Mouse (Mus musculus): ENCODE measurements at regions not wholly inside any gene's neighbourhood (a gene's known extent, or its start where the extent isn't known, plus 50 kb on each side); places are given as distances from the start of the nearest gene placed in this dataset.

DNA sequence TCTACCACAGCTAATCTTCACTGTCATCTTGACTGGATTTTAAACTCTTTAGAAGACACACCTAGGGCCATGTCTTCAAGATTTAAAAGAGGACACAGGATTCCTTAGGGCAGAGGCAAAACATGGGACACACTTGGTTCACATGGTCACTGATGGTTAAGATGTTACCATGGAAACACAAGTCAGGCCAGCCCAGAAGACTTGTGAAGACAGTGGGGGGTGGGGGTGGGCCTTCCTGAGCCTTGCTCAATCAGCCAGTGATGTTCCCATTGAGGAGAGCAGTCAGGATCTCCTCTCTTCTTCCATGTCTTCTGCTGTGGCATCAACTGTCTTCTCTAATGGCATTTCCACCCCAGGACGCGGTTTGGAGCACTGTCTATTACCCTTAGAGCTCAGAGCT, 60.5 kb upstream of the Shb start:
- Histone ChIP-seq H3K4me3 (ENCODE audit: low read length) (no peak overlapping the region), H3K27me3 (ENCODE audit: insufficient read depth, low read length) (peaks cover 5% of the 10 kb centered on the region; the same call in 1 of the 2 replicates), H3K9me3 (ENCODE audit: low read length) (no peaks in the 10 kb centered on the region), H3K27ac (no peak overlapping the region), H3K4me1 (ENCODE audit: insufficient read depth, low read length) (0 out of 2 replicates have a peak, but pooled peaks cover 9% of the 10 kb centered on the region), H3K36me3 (ENCODE audit: insufficient read depth, low read length) (no peaks in the 10 kb centered on the region), H3K4me2 (ENCODE audit: low read depth, low read length) (no peak overlapping the region), H3K9ac (replicated peaks; ENCODE audit: low read length) (no peak overlapping the region)
- no peak for TF ChIP-seq CTCF (IDR thresholded peaks at IDR 0.05; ENCODE audit: low read depth)
- ATAC-seq = no peak
- no peak for DNase-seq (ENCODE audit: low spot score)
- WGBS = 50% methylated on average over 2 of the region's 2 CpGs

DNA sequence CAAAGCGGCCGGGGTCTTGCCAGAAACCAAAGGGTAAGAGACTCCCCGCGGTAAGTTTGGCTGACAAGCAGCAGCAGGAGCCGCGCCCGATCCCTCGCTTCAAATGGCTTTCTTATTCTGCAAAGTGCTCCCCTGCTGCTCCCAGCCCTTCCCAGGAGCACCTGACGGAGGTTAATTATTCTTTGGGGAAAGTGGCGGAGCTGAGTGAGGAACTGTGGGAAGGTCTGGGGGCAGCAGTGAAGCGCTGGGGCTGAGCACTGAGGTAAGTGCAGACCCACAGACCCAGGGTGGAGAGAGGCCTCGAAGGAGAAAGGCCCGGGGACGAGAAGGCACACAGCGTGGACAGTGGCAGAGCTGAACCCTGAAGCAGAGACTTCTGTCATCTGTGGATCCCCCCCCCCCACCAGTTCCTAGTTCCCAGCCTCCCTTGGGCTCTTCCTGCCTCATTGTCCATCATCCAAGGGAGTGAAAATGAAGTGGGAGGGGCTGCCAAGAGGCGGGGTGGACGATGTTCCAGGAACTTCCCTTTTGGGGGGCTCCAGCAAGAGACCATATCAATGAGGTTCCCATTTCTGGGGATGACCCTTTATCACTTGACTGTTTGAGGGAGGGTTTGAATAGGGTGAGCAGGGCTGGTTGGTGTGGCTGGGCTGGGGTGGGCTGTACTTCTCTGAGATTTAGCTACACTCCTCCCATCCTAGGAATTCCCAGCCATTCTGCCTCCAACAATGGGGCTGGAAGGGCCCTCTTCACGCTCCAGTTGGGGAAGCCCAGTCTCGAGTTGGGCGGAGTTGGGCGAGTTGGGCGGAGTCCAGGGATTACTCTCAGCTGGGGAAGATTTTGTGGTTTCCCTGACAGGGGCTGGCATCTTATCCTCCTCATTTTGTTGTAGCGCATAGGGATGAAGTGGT, 59.4 kb upstream of the Shb start:
- Histone ChIP-seq H3K4me1 (ENCODE audit: insufficient read depth, low read length) (0 out of 2 replicates have a peak, but pooled peaks cover 9% of the 10 kb centered on the region), H3K4me3 (ENCODE audit: low read length) (peak overlapping the region; percentile 14; the same call in 1 of the 2 replicates), H3K27ac (no peak overlapping the region), H3K4me2 (ENCODE audit: low read depth, low read length) (peak overlapping the region; percentile 52), H3K9me3 (ENCODE audit: low read length) (no peaks in the 10 kb centered on the region), H3K36me3 (ENCODE audit: insufficient read depth, low read length) (no peaks in the 10 kb centered on the region), H3K27me3 (ENCODE audit: insufficient read depth, low read length) (peaks cover 5% of the 10 kb centered on the region; the same call in 1 of the 2 replicates), H3K9ac (replicated peaks; ENCODE audit: low read length) (no peak overlapping the region; the same call in 1 of the 2 replicates)
- ATAC-seq = peak; percentile 32; the same call in 1 of the 2 replicates
- peak; percentile 36 for DNase-seq (ENCODE audit: low spot score)
- TF ChIP-seq CTCF (IDR thresholded peaks at IDR 0.05; ENCODE audit: low read depth) = no peak
- 8% methylated on average over 23 of the region's 23 CpGs for WGBS

- Histone ChIP-seq H3K9me3 (ENCODE audit: low read length) (no peaks in the 10 kb centered on the region), H3K4me3 (ENCODE audit: low read length) (no peak overlapping the region), H3K4me2 (ENCODE audit: low read depth, low read length) (peak overlapping the region; percentile 52), H3K9ac (replicated peaks; ENCODE audit: low read length) (no peak overlapping the region), H3K36me3 (ENCODE audit: insufficient read depth, low read length) (no peaks in the 10 kb centered on the region), H3K27me3 (ENCODE audit: insufficient read depth, low read length) (peaks cover 5% of the 10 kb centered on the region; the same call in 1 of the 2 replicates), H3K27ac (no peak overlapping the region), H3K4me1 (ENCODE audit: insufficient read depth, low read length) (0 out of 2 replicates have a peak, but pooled peaks cover 9% of the 10 kb centered on the region)
- no peak for TF ChIP-seq CTCF (IDR thresholded peaks at IDR 0.05; ENCODE audit: low read depth)
- ATAC-seq (no peak), DNase-seq (ENCODE audit: low spot score) (no peak)
- 13% methylated on average over 2 of the region's 2 CpGs for WGBS
Observed at GRCm38 (mm10) chr4:45590836-45591235, 58.6 kb upstream of the Shb start.

DNA sequence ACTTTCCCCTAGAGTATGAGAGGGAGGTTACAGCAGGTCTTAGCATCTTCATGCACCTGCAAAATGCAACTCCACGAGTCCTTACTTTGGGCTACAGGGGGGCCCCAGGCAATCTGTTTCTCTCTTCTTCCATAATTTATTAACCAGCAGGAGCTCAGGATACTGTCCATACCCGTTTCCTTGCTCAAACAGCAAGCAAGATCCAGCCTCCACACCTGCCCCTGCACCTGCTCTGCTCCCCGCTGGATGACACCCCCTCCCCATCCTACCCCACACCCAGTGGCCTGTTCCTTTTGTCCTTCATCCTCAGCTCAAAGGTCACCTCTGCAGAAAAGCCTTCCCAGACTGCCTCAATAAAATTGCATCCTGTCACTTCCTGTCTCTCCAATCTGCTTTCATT, 56.1 kb upstream of the Shb start:
- no peak for TF ChIP-seq CTCF (IDR thresholded peaks at IDR 0.05; ENCODE audit: low read depth)
- Histone ChIP-seq H3K4me3 (ENCODE audit: low read length) (no peak overlapping the region), H3K4me1 (ENCODE audit: insufficient read depth, low read length) (0 out of 2 replicates have a peak, but pooled peaks cover 9% of the 10 kb centered on the region), H3K9ac (replicated peaks; ENCODE audit: low read length) (no peak overlapping the region), H3K36me3 (ENCODE audit: insufficient read depth, low read length) (no peaks in the 10 kb centered on the region), H3K27me3 (ENCODE audit: insufficient read depth, low read length) (peaks cover 5% of the 10 kb centered on the region; the same call in 1 of the 2 replicates), H3K9me3 (ENCODE audit: low read length) (no peaks in the 10 kb centered on the region), H3K4me2 (ENCODE audit: low read depth, low read length) (no peak overlapping the region), H3K27ac (no peak overlapping the region)
- WGBS = 29% methylated on average over 3 of the region's 3 CpGs
- DNase-seq (ENCODE audit: low spot score) = no peak
- no peak for ATAC-seq

- no peak overlapping the region for H3K9ac ChIP-seq (replicated peaks; ENCODE audit: low read length)
- 0 out of 2 replicates have a peak, but pooled peaks cover 9% of the 10 kb centered on the region for H3K4me1 ChIP-seq (ENCODE audit: insufficient read depth, low read length)
- H3K4me3 ChIP-seq (ENCODE audit: low read length) = no peak overlapping the region
- H3K27me3 ChIP-seq (ENCODE audit: insufficient read depth, low read length) = peaks cover 5% of the 10 kb centered on the region; the same call in 1 of the 2 replicates
- ATAC-seq (no peak), DNase-seq (ENCODE audit: low spot score) (no peak)
- no peaks in the 10 kb centered on the region for H3K9me3 ChIP-seq (ENCODE audit: low read length)
- H3K4me2 ChIP-seq (ENCODE audit: low read depth, low read length) = no peak overlapping the region
- H3K27ac ChIP-seq = no peak overlapping the region
- TF ChIP-seq CTCF (IDR thresholded peaks at IDR 0.05; ENCODE audit: low read depth) = no peak
- no peaks in the 10 kb centered on the region for H3K36me3 ChIP-seq (ENCODE audit: insufficient read depth, low read length)
- WGBS = 72% methylated on average over 2 of the region's 2 CpGs
Observed at GRCm38 (mm10) chr4:45587202-45587601, 54.9 kb upstream of the Shb start.

- H3K27me3 ChIP-seq (ENCODE audit: insufficient read depth, low read length) = peaks cover 5% of the 10 kb centered on the region; the same call in 1 of the 2 replicates
- no peak for DNase-seq (ENCODE audit: low spot score)
- ATAC-seq = no peak
- H3K9me3 ChIP-seq (ENCODE audit: low read length) = no peaks in the 10 kb centered on the region
- H3K4me2 ChIP-seq (ENCODE audit: low read depth, low read length) = no peak overlapping the region
- H3K27ac ChIP-seq = no peak overlapping the region
- no peak for TF ChIP-seq CTCF (IDR thresholded peaks at IDR 0.05; ENCODE audit: low read depth)
- H3K9ac ChIP-seq (replicated peaks; ENCODE audit: low read length) = no peak overlapping the region
- 0 out of 2 replicates have a peak, but pooled peaks cover 7% of the 10 kb centered on the region for H3K4me1 ChIP-seq (ENCODE audit: insufficient read depth, low read length)
- WGBS = 34% methylated on average over 2 of the region's 2 CpGs
- no peaks in the 10 kb centered on the region for H3K36me3 ChIP-seq (ENCODE audit: insufficient read depth, low read length)
- H3K4me3 ChIP-seq (ENCODE audit: low read length) = no peak overlapping the region
Observed at GRCm38 (mm10) chr4:45586310-45586709, 54.0 kb upstream of the Shb start.
